Mouse (Mus musculus): ENCODE results near the gene Foxe3. TPM values are rescaled to one million over a fixed set of nuclear protein-coding genes. Genes with fewer than 3 reads are reported as not detected.

Gene Foxe3
- total RNA-seq, 2 experiments from 2014 or later = not detected

- no peak for ATAC-seq (replicated peaks; ENCODE audit: low FRiP score, poor library complexity, severe bottlenecking)
Measured at GRCm38 (mm10) chr4:114900866-114901642, 24.8 kb downstream of the Foxe3 start.

- ATAC-seq (replicated peaks; ENCODE audit: low FRiP score, poor library complexity, severe bottlenecking) = no peak
Measured at GRCm38 (mm10) chr4:114899885-114900284, 25.9 kb downstream of the Foxe3 start.

GRCm38 (mm10) chr4:114897853-114898252 lies 28.0 kb downstream of the Foxe3 start:
- ATAC-seq (replicated peaks; ENCODE audit: low FRiP score, poor library complexity, severe bottlenecking) = no peak

GRCm38 (mm10) chr4:114882232-114882631 lies 43.6 kb downstream of the Foxe3 start:
- no peak for ATAC-seq (replicated peaks; ENCODE audit: low FRiP score, poor library complexity, severe bottlenecking)

- no peak for ATAC-seq (replicated peaks; ENCODE audit: low FRiP score, poor library complexity, severe bottlenecking)
Measured at GRCm38 (mm10) chr4:114876441-114876972, 49.3 kb downstream of the Foxe3 start.

Other genes starting within 250 kb of the Foxe3 start
- not detected in 2 replicates for gene Gm12830, start 104.3 kb downstream of the Foxe3 start, total RNA-seq (2015; ENCODE audit: low replicate concordance)
- gene Gm12830, start 104.3 kb downstream of the Foxe3 start, total RNA-seq (2017; ENCODE audit: low replicate concordance) = not detected in 2 replicates
- gene Foxd2, start 17.1 kb downstream of the Foxe3 start, total RNA-seq (2015; ENCODE audit: low replicate concordance) = 0.84 TPM in 1 of 2 replicates, not detected in the other
- not detected in 2 replicates for gene Foxd2, start 17.1 kb downstream of the Foxe3 start, total RNA-seq (2017; ENCODE audit: low replicate concordance)
- gene Cmpk1, start 61.2 kb upstream of the Foxe3 start, total RNA-seq (2015; ENCODE audit: low replicate concordance) = 21.3 and 43.2 TPM in 2 replicates
- 28.8 and 51.5 TPM in 2 replicates for gene Cmpk1, start 61.2 kb upstream of the Foxe3 start, total RNA-seq (2017; ENCODE audit: low replicate concordance)
- 96.2 and 98.1 TPM in 2 replicates for gene Stil, start 74.1 kb upstream of the Foxe3 start, total RNA-seq (2015; ENCODE audit: low replicate concordance)
- 73.3 and 112 TPM in 2 replicates for gene Stil, start 74.1 kb upstream of the Foxe3 start, total RNA-seq (2017; ENCODE audit: low replicate concordance)
- 227 and 255 TPM in 2 replicates for gene Tal1, start 130.4 kb upstream of the Foxe3 start, total RNA-seq (2015; ENCODE audit: low replicate concordance)
- 186 and 231 TPM in 2 replicates for gene Tal1, start 130.4 kb upstream of the Foxe3 start, total RNA-seq (2017; ENCODE audit: low replicate concordance)
- 733 and 856 TPM in 2 replicates for gene Pdzk1ip1, start 162.7 kb upstream of the Foxe3 start, total RNA-seq (2015; ENCODE audit: low replicate concordance)
- 400 and 437 TPM in 2 replicates for gene Pdzk1ip1, start 162.7 kb upstream of the Foxe3 start, total RNA-seq (2017; ENCODE audit: low replicate concordance)
- gene Cyp4x1, start 208.3 kb upstream of the Foxe3 start, total RNA-seq (2015; ENCODE audit: low replicate concordance) = not detected in 2 replicates
- gene Cyp4x1, start 208.3 kb upstream of the Foxe3 start, total RNA-seq (2017; ENCODE audit: low replicate concordance) = not detected in 2 replicates

All from erythroid progenitor cell, adult 5-6 weeks (primary cell).